Mouse (Mus musculus): ENCODE data around the gene Adamtsl1.

Gene Adamtsl1

DNA sequence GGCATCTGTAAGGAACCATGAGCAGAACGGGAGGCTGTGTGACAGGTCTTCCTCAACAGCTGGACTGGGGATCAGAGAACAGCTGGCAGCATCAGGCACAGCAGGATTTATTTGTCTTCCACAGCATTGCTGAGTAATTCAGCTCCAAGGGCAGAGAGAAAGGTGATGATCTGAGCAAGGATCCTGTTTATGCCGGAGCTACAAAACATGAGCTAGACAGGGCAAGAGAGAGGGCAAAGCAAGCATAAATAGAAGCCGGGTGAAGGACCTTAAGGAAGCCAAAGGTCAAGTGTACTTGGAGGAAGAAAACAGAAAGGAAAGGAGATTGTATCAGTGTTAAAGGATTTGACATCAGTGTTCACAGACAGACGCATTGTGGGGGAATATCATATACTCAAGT lies 158.3 kb downstream of the Adamtsl1 start:
- no peak for DNase-seq (ENCODE audit: low read depth, low spot score)

DNA sequence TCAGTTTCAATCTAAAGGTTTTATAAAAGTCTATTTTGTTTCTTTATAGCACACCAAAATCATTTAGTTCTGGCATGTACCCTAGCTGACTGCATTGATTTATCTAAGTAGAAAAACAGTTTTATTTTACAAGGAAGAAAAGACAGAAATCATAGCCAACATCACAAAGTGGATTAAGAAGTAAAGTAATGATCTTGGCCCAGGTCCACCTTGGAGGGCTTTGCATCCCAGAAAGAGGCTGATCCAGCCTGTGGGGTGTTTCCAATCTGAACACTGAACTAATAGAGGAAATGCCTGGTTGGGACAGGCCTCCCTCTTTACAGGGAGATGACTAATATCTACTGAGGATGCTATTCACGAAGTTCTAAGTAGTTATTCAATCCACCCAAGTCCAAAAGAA lies 163.6 kb downstream of the Adamtsl1 start:
- no peak for DNase-seq (ENCODE audit: low read depth, low spot score)

DNA sequence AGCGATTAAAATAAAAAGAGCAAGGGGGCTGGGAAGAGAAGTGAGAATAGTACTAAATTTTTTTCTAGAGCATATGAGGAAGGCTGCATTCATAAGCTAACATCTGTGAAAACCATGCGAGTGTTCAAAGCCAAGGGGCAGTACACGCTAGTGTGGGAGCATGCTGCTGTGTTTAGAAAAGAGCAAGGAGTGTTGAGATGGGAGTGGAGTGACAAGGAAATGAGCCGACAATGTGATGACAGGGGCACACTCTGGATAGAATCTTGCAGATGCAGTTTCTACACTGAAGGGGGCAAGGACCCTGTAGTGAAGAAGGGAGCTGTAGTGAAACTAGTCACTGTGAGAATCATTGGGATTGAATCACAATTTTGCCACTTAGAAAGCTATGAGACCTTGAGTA lies 172.2 kb downstream of the Adamtsl1 start:
- DNase-seq (ENCODE audit: low read depth, low spot score) = no peak

DNA sequence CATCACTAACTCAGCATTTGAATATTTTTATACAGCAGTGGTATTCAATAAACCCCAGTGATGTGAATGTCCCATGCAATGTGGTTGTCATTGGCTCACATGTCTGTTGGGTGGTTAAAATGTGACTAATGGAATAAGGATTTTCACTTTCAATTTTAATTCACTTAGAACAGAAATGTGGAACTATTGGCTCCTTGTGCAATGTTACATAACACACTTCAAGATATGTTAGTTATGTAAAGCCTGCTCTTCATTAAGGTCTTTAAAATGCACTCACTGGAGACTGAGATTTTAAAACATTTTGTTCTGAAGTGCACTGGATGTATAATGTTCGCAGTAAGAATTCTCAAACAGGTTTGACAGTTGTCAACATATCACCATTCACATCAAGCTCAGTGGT lies 181.3 kb downstream of the Adamtsl1 start:
- no peak for DNase-seq (ENCODE audit: low read depth, low spot score)

DNA sequence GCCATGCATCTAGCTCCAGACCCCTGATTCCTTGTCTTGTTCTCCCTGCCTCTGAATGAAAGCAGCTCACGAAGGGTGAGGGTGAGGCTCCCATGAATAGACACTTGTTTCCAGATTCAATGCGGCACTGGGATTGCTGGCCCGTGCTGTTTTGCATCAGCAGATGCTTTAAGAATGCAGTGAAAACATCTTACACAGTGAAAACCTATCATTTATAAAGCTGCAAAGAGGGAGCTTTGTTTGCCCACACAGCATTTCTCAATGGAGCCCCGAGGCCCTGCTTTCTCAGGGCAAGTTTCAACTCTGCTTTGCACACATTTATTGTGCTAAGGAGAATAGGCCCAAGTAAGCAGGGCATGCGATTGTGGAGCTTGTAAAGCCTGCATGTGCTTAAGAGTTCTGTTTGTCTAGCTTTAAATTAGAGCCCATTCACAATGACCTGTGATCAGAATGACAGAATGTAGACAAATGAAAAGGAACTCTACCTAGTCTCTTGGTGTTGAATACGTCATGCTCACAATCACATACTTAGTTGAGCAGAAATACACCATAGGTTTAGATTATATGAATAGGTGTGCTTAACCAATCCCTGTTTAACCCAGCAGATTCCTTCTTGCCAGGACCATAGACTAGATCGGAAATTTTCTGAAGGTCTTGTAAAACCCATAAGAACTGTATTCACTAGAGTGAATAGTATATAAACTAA lies 193.5 kb downstream of the Adamtsl1 start:
- no peak for DNase-seq (ENCODE audit: low read depth, low spot score)

DNA sequence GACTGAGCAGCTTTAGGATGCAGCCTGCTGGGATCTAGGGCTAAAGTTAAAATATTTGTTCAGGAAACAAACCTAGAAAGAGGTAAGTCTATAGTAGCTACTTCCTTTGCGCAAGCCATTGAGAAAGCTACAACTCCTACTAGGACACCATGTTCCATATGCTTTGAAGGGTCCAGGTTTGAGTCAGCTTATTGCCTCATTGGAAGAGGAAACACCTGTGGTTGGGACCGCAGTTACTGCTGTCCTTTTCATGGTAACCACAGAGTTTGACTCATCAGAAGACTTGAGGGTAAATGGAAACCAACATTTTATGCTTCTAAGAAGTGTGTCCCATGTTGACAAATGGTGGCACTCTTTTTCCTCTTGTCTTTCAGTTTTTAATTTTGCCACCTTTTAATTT lies 195.7 kb downstream of the Adamtsl1 start:
- no peak for DNase-seq (ENCODE audit: low read depth, low spot score)

DNA sequence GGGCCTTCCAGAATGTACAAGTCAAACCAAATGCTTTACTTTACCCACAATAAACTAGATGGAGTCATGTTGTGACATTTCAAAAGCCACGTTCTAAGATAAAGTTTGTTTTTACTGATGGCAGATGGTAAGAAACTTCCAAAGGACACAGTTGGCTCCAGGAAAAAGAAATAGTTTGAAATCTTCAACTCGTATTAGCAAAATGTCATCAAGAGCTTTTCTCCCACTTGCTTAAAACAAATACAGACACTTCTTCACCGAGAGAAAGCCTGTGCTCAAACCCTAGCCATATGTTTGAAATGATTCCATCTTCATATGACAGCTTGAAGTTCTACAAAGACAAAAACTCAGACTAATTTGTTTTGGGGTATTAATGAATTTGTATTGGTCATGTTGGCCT lies 211.0 kb downstream of the Adamtsl1 start:
- no peak for DNase-seq (ENCODE audit: low read depth, low spot score)

DNA sequence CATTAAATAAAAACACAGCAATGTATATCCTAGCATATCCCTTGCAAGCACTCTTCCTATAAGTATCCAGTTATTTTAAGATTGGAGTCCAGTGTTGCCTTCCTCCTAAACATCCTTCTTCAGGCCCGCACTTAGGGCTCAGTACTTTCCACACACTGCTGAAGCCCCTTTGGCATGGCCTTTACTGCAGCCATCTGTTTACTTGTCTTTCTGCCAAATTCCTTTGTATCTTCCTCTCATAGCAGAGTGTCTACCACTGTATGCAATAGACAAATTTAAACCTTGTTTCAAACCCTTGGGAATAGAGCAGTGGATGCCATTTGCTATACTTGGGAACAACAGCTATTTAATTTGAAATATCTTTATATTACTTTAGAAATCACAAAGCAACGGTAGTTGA lies 213.8 kb downstream of the Adamtsl1 start:
- DNase-seq (ENCODE audit: low read depth, low spot score) = no peak

DNA sequence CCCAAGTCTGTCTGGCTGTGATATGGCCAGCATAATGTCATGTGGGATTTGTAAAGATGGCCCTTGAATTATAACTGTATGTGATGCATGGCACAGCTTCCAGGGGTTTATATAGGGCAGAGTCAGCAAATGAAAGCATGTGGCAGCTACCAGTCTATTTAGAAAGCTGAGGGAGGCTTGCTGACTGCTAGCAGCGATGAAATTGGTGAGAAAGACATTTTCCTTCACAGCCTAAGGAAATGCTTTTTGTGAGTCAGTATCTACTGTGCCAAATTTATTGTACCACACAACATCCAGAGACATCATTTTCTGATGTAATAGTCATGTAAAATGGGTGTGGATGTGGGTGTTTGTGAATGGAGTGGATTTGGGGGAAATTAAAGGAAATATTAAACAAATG lies 214.4 kb downstream of the Adamtsl1 start:
- no peak for DNase-seq (ENCODE audit: low read depth, low spot score)

DNA sequence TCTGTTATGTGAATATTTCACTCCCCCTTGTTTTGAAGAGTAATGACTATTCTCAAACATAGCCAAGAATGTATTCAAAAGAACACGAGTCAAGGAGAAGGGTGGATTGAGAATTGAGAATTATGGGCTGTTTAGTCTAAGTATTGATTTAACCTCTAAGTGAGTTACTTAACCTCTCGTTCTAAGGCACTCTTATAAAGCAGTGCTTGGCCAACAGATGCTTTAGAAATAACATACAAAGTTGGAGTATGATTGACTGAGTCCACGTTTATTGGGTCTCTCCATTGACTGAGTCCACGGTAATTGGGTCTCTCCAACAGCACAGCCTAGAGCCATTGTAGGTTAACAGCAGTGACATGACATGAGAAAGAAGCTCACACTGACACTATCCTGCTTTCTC lies 226.5 kb downstream of the Adamtsl1 start:
- DNase-seq (ENCODE audit: low read depth, low spot score) = no peak

DNA sequence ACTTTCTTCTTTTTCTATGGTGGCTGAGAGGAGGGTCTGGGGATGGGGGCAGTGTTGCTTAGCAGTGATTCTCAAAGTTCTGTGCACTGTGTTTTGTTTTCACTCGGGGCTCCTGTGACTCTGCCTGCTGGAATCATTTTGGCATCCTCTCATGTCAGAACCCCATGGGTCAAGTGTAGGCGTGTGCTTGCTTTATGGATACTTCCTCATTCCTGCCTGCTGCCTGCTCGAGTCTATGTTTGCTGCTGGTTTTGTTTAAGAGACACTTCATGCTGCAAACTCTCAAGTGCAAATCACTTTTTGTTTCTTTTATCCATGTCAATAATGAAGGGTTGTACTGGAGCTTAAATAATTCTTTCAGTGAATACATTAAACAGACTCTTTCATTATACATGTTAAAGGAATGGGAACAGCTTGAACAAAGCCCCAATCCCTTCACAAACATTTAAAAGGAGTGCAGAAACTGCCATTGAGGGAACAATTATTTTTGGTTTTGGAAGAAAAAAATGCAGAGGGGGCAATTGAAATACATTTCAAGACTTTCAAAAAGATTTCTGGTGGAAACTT lies 227.9 kb downstream of the Adamtsl1 start:
- no peak for DNase-seq (ENCODE audit: low read depth, low spot score)

DNA sequence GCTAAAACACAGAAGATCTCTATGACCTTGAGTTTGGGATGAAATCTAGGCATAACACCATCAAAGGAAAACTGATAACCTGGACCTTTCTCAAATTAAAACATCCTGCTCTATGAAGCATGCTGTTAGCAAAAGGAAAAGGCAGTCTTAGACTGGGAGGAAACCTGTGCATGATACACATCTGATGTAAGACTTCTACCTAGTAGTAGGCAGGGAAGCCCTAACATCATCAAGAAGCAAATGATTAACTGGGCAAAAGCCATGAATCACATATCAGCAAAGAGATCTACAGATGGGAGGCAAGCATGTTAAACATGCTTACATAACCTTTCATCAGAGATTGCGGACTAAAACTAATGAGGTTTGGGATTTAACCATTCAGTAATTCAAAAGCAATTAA lies 229.5 kb downstream of the Adamtsl1 start:
- no peak for DNase-seq (ENCODE audit: low read depth, low spot score)

DNA sequence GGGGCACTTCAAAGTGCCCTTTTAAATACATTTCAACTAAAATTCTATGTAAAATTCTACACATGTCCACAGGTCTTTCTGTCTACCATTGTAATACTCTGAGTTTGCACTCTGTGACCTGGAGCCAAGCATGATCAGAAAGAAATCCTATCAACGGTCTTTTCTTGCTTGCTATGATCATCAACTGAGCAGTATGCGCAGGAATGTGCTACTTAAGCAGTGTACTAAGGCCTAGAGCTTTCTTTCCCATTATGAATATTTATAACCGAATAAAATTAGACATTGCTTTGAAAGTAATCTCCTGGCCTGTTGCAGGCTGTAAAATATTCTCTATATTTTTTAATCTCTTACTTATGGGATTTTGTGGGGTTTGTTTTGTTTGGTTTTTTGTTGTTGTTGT lies 248.7 kb downstream of the Adamtsl1 start:
- DNase-seq (ENCODE audit: low read depth, low spot score) = no peak

DNA sequence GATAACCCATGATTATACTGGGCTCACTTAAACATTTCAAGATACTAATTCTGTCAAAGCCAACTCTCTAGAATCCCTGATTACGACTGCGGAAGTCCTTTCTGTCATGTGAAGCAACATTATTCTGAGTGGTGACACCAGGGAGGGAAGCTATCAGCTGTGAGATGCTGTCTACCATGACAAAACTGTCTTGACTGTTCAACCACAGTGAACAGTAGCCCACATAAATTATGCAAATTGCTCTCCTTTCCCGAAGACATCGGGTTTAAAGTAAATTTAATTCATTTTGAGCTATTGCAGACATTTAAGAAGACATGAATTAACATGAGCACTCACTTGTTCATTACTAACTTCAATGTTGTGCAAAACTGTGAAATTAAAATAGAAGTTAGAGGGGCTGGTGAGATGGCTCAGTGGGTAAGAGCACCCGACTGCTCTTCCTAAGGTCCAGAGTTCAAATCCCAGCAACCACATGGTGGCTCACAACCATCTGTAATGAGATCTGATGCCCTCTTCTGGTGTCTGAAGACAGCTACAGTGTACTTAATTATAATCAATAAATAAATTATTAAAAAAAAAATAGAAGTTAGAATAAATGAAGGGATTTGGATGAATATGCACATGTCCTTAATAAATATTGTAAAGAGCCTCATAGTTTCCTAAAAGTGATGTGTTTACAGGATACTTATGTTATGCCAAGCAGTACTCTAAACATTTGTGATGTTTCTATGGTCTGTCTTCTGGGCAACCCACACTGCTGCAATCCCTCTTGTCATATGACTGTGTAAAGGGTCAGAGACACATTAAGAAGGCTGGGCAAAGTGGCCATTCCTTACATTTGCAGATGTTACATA lies 249.4 kb downstream of the Adamtsl1 start:
- DNase-seq (ENCODE audit: low read depth, low spot score) = no peak

DNA sequence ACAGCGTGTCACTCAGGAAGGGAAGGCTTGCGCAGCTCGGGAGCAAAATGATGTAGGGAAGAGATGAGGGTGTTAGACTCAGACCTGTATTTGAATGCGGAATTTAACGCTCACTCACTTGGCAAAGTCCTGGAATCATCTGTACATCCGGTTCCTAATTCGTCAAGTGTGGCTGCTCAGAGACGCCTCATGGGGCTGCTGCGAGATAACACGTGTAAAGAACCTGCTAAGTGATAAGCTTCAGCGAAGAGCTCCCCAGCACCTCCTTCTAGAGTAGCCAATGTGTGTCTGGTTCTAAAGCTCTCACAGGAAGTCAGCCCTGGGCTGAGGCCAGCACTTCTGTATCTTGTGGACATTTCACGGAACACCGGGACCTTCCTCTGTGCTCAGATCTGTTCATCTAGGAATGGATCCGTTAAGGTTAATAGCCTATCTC lies 250.1 kb downstream of the Adamtsl1 start:
- no peak for DNase-seq (ENCODE audit: low read depth, low spot score)

DNA sequence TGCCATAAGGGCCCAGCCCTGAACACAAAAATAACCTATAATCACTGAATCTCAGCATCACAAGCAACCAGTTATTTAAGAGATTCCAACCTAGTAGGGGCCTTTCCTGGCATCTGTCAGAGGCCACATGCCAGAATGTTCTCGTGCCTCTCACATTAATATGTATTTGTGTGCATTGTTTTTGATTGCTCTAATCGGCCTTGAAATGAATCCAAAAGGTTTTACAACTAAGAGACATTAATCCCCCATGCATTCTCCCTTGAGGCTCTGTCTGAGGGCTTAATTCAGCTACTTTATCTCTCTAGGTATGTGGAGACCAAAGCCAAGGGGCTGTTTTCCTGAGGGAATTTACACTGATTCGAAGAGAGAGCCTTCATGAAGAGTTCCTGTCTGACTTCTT lies 250.5 kb downstream of the Adamtsl1 start:
- no peak for DNase-seq (ENCODE audit: low read depth, low spot score)

DNA sequence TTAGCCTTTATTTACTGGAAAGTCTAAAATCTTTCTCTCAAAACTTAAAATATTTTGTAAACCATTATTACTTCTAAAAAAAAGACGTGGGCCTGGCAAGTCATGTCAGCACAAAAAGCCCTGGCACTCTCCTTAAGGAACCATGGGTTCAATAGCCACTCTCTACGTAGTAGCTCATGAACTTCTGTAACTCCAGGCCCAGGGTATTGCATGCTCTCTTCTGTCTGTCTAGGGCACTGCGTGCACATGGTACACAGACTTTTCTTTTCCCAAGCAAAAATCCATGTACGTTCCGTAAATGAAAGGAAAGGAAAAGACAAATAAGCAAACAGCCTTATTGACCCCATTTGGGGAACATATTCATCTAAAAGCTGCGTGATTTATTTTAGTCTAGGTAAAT lies 253.7 kb downstream of the Adamtsl1 start:
- DNase-seq (ENCODE audit: low read depth, low spot score) = no peak

DNA sequence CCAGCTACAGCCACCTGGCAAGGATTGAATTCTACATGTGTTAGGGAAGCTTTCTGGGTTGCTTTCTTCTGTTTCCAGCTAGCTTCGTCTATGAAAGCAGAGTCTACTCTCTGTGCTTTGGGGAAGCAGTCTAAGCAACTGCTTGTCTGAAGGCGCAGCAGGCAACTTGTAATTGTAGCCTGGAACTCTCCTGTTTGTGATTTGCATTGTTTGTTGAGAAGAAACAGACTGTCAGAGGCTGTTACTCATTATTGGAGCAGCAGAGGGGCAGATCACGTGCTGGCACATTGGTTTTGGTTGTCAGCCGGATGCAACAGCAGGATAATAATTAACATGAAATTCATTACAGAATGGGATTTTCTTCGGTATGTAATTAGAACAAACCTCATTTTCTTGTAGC lies 254.1 kb downstream of the Adamtsl1 start:
- no peak for DNase-seq (ENCODE audit: low read depth, low spot score)

DNA sequence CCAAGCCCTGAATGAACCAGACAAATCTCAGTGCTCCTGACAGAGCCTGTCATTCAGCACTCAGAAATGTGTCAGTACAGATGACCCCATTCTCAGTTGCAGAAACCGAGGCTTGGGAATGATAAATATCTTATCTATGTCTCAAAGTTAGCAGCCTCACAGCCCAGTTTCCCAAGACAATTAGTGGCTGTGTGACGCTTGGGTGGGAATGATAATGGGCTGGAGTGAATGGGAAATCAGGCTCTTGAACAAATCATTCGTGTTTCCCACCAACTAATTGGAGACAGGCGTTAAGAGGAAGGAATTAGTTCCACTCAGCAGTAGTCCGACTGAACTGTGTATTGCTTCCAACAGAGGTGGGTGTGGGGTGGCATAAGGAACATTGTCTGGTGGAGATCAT lies 268.5 kb downstream of the Adamtsl1 start:
- no peak for DNase-seq (ENCODE audit: low read depth, low spot score)

DNA sequence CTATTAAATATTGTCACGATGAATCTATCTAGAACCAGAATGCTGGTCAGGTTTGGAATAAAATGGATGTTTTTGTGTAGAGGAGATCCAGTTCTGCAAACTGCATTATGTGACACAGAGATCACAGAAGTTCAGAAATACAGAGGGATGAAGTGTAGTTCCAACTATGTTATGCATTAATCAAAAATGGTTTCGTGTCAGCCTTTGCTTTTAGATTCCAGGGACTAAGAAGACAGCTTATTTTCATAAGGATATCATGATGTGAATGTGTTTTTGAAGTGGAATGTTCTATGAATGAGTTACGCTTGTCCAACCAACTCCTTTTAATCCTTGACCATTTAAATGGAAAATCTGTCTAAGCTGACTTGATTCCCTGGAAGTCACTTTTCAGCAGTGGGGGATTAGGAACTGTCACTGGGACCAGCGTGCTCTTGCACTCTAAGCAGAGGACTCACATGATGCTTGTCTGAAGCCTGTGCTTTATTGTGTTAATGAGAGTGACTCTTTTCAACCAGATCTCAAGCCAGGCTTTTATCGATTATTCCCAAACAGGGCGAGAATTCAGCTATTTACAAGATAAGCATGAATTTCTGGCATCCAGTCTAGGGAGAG lies 269.9 kb downstream of the Adamtsl1 start:
- no peak for DNase-seq (ENCODE audit: low read depth, low spot score)

DNA sequence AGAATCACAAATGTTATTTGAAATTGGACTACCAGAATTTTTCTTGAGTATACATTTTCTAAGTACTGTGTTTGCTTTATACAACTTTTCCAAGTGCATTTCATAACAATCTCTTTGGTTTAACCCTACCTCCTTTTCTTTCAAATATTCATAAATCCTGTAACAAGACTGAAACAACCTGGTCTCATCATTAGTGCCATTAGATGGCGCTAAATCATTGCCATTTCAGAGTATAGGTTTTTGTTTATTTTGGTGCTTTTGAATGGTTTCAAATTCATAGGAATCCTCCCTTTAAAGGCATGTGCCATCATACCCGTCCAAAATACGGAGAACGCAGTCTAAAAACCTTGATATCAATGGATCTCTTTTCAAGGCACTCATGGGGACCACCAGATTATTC lies 270.5 kb downstream of the Adamtsl1 start:
- no peak for DNase-seq (ENCODE audit: low read depth, low spot score)

DNA sequence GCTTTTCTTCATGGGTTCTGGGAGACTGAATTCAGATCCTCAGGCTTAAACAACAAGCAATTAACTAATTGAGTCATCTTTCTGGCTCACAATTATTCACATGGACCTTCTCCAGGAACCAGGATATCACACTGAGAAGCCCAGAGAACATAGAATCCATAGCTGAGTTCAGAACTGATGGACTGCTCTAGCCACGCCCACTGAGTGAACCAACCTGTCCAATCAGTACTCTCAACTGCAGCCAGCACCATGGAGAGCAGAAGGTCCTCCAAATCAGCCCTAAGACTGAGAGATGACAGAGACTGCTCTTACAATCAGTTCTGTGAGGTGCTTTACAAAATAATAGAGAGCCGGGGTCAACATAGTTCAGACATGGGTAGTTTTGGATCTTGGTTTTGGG lies 276.3 kb downstream of the Adamtsl1 start:
- DNase-seq (ENCODE audit: low read depth, low spot score) = no peak
